Mouse (Mus musculus): ENCODE measurements at regions not wholly inside any gene's neighbourhood (a gene's known extent, or its start where the extent isn't known, plus 50 kb on each side); places are given as distances from the start of the nearest gene placed in this dataset.

DNA sequence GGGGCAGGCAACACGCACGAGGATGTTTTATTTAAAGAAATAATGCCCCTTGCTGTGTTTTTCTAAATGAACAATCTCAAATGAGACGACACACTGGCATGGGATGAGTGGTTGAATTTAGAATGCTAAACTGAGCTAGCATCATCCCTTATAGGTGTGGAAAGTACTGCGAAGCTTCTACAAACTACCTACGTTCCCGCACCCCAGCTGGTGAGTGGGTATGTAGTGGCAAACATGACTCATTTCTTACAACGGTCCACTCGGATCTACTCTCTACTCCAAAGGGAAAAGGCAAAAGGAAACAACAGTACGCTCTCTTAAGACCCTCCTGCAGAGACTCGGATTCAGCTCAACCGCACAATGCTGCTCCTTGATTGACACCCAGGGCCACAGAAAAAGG is 167.2 kb downstream of the Dad1 start:
- TF ChIP-seq CTCF (IDR thresholded peaks at IDR 0.05; ENCODE audit: low read depth) (no peak), EP300 (IDR thresholded peaks at IDR 0.05; ENCODE audit: low read depth) (no peak)
